Mouse (Mus musculus): ENCODE measurements at regions not wholly inside any gene's neighbourhood (a gene's known extent, or its start where the extent isn't known, plus 50 kb on each side); places are given as distances from the start of the nearest gene placed in this dataset.
A peak's percentile ranks its signal among the peaks of the same experiment; 100 is the strongest.

GRCm38 (mm10) chr12:51190754-51191153 is 157.1 kb upstream of the G2e3 start:
- H3K4me3 ChIP-seq (ENCODE audit: low read depth, low read length): no peak overlapping the region
- H3K9ac ChIP-seq (ENCODE audit: low read depth, low read length): no peak overlapping the region
- no peak overlapping the region for H3K27ac ChIP-seq (ENCODE audit: low read length)
- WGBS: 10% methylated on average over 1 of the region's 1 CpGs
- H3K36me3 ChIP-seq (ENCODE audit: control insufficient read depth, insufficient read depth, low read length): no peaks in the 10 kb centered on the region
- peaks cover 5% of the 10 kb centered on the region; the same call in 1 of the 2 replicates for H3K4me1 ChIP-seq (ENCODE audit: control insufficient read depth, insufficient read depth, low read length)
- H3K9me3 ChIP-seq (replicated peaks; ENCODE audit: control insufficient read depth, low read length, poor library complexity, severe bottlenecking): no peaks in the 10 kb centered on the region
- H3K4me2 ChIP-seq (ENCODE audit: low read length): no peak overlapping the region
- ATAC-seq: no peak
- H3K27me3 ChIP-seq (ENCODE audit: control insufficient read depth, insufficient read depth, low read depth, low read length): no peaks in the 10 kb centered on the region

- H3K4me2 ChIP-seq (ENCODE audit: low read length): no peak overlapping the region
- H3K4me3 ChIP-seq (ENCODE audit: low read depth, low read length): no peak overlapping the region
- ATAC-seq: no peak
- no peak overlapping the region for H3K9ac ChIP-seq (ENCODE audit: low read depth, low read length)
- H3K27me3 ChIP-seq (ENCODE audit: control insufficient read depth, insufficient read depth, low read depth, low read length): no peaks in the 10 kb centered on the region
- H3K27ac ChIP-seq (ENCODE audit: low read length): no peak overlapping the region
- peaks cover 5% of the 10 kb centered on the region; the same call in 1 of the 2 replicates for H3K4me1 ChIP-seq (ENCODE audit: control insufficient read depth, insufficient read depth, low read length)
- 46% methylated on average over 5 of the region's 5 CpGs for WGBS
- H3K36me3 ChIP-seq (ENCODE audit: control insufficient read depth, insufficient read depth, low read length): no peaks in the 10 kb centered on the region
- H3K9me3 ChIP-seq (replicated peaks; ENCODE audit: control insufficient read depth, low read length, poor library complexity, severe bottlenecking): no peaks in the 10 kb centered on the region
These were observed 157.7 kb upstream of the G2e3 start for GRCm38 (mm10) chr12:51190186-51190585.

GRCm38 (mm10) chr12:51188229-51188628 is 159.6 kb upstream of the G2e3 start:
- H3K36me3 ChIP-seq (ENCODE audit: control insufficient read depth, insufficient read depth, low read length): no peaks in the 10 kb centered on the region
- no peak overlapping the region for H3K4me2 ChIP-seq (ENCODE audit: low read length)
- no peaks in the 10 kb centered on the region for H3K27me3 ChIP-seq (ENCODE audit: control insufficient read depth, insufficient read depth, low read depth, low read length)
- H3K9me3 ChIP-seq (replicated peaks; ENCODE audit: control insufficient read depth, low read length, poor library complexity, severe bottlenecking): no peaks in the 10 kb centered on the region
- no peak overlapping the region for H3K9ac ChIP-seq (ENCODE audit: low read depth, low read length)
- H3K4me3 ChIP-seq (ENCODE audit: low read depth, low read length): no peak overlapping the region
- H3K27ac ChIP-seq (ENCODE audit: low read length): no peak overlapping the region
- ATAC-seq: peak; percentile 87; the same call in 1 of the 2 replicates
- peaks cover 5% of the 10 kb centered on the region; the same call in 1 of the 2 replicates for H3K4me1 ChIP-seq (ENCODE audit: control insufficient read depth, insufficient read depth, low read length)

GRCm38 (mm10) chr12:51187726-51188125 is 160.1 kb upstream of the G2e3 start:
- no peak overlapping the region for H3K9ac ChIP-seq (ENCODE audit: low read depth, low read length)
- no peaks in the 10 kb centered on the region for H3K36me3 ChIP-seq (ENCODE audit: control insufficient read depth, insufficient read depth, low read length)
- WGBS: 65% methylated on average over 6 of the region's 6 CpGs
- H3K4me1 ChIP-seq (ENCODE audit: control insufficient read depth, insufficient read depth, low read length): peaks cover 5% of the 10 kb centered on the region; the same call in 1 of the 2 replicates
- H3K4me2 ChIP-seq (ENCODE audit: low read length): no peak overlapping the region
- no peak overlapping the region for H3K27ac ChIP-seq (ENCODE audit: low read length)
- no peaks in the 10 kb centered on the region for H3K27me3 ChIP-seq (ENCODE audit: control insufficient read depth, insufficient read depth, low read depth, low read length)
- no peak overlapping the region for H3K4me3 ChIP-seq (ENCODE audit: low read depth, low read length)
- H3K9me3 ChIP-seq (replicated peaks; ENCODE audit: control insufficient read depth, low read length, poor library complexity, severe bottlenecking): no peaks in the 10 kb centered on the region
- no peak for ATAC-seq

GRCm38 (mm10) chr12:51185751-51186150 is 162.1 kb upstream of the G2e3 start:
- Histone ChIP-seq H3K27ac (ENCODE audit: low read length) (no peak overlapping the region), H3K36me3 (ENCODE audit: control insufficient read depth, insufficient read depth, low read length) (no peaks in the 10 kb centered on the region), H3K27me3 (ENCODE audit: control insufficient read depth, insufficient read depth, low read depth, low read length) (no peaks in the 10 kb centered on the region), H3K4me1 (ENCODE audit: control insufficient read depth, insufficient read depth, low read length) (peaks cover 4% of the 10 kb centered on the region; the same call in 1 of the 2 replicates), H3K4me2 (ENCODE audit: low read length) (no peak overlapping the region), H3K4me3 (ENCODE audit: low read depth, low read length) (no peak overlapping the region), H3K9me3 (replicated peaks; ENCODE audit: control insufficient read depth, low read length, poor library complexity, severe bottlenecking) (no peaks in the 10 kb centered on the region), H3K9ac (ENCODE audit: low read depth, low read length) (no peak overlapping the region)
- no peak for ATAC-seq
- 83% methylated on average over 8 of the region's 8 CpGs for WGBS

GRCm38 (mm10) chr12:51174906-51175756 is 172.7 kb upstream of the G2e3 start:
- Histone ChIP-seq H3K4me1 (ENCODE audit: control insufficient read depth, insufficient read depth, low read length) (peaks cover 3% of the 10 kb centered on the region; the same call in 1 of the 2 replicates), H3K27me3 (ENCODE audit: control insufficient read depth, insufficient read depth, low read depth, low read length) (peaks cover 2% of the 10 kb centered on the region; the same call in 1 of the 2 replicates), H3K36me3 (ENCODE audit: control insufficient read depth, insufficient read depth, low read length) (no peaks in the 10 kb centered on the region), H3K9ac (ENCODE audit: low read depth, low read length) (no peak overlapping the region; the same call in 1 of the 2 replicates), H3K4me2 (ENCODE audit: low read length) (peak overlapping the region; percentile 26; the same call in 1 of the 2 replicates), H3K9me3 (replicated peaks; ENCODE audit: control insufficient read depth, low read length, poor library complexity, severe bottlenecking) (no peaks in the 10 kb centered on the region), H3K27ac (ENCODE audit: low read length) (no peak overlapping the region), H3K4me3 (ENCODE audit: low read depth, low read length) (no peak overlapping the region)
- ATAC-seq: 0 out of 2 replicates have a peak, but pooled peaks have one; percentile 45
- 16% methylated on average over 16 of the region's 16 CpGs for WGBS

GRCm38 (mm10) chr12:51165186-51165585 is 182.7 kb upstream of the G2e3 start:
- Histone ChIP-seq H3K4me3 (ENCODE audit: low read depth, low read length) (no peak overlapping the region), H3K9me3 (replicated peaks; ENCODE audit: control insufficient read depth, low read length, poor library complexity, severe bottlenecking) (0 out of 2 replicates have a peak, but pooled peaks cover 4% of the 10 kb centered on the region), H3K4me1 (ENCODE audit: control insufficient read depth, insufficient read depth, low read length) (no peaks in the 10 kb centered on the region), H3K27me3 (ENCODE audit: control insufficient read depth, insufficient read depth, low read depth, low read length) (no peaks in the 10 kb centered on the region), H3K4me2 (ENCODE audit: low read length) (no peak overlapping the region), H3K27ac (ENCODE audit: low read length) (no peak overlapping the region), H3K36me3 (ENCODE audit: control insufficient read depth, insufficient read depth, low read length) (no peaks in the 10 kb centered on the region), H3K9ac (ENCODE audit: low read depth, low read length) (no peak overlapping the region)
- 95% methylated on average over 7 of the region's 7 CpGs for WGBS
- no peak for ATAC-seq

GRCm38 (mm10) chr12:51160995-51161394 is 186.9 kb upstream of the G2e3 start:
- Histone ChIP-seq H3K4me3 (ENCODE audit: low read depth, low read length) (no peak overlapping the region), H3K4me1 (ENCODE audit: control insufficient read depth, insufficient read depth, low read length) (no peaks in the 10 kb centered on the region), H3K27me3 (ENCODE audit: control insufficient read depth, insufficient read depth, low read depth, low read length) (no peaks in the 10 kb centered on the region), H3K36me3 (ENCODE audit: control insufficient read depth, insufficient read depth, low read length) (no peaks in the 10 kb centered on the region), H3K4me2 (ENCODE audit: low read length) (no peak overlapping the region), H3K27ac (ENCODE audit: low read length) (no peak overlapping the region), H3K9ac (ENCODE audit: low read depth, low read length) (no peak overlapping the region), H3K9me3 (replicated peaks; ENCODE audit: control insufficient read depth, low read length, poor library complexity, severe bottlenecking) (0 out of 2 replicates have a peak, but pooled peaks cover 4% of the 10 kb centered on the region)
- ATAC-seq: no peak
- 100% methylated on average over 1 of the region's 1 CpGs for WGBS

GRCm38 (mm10) chr12:51160122-51160521 is 187.7 kb upstream of the G2e3 start:
- H3K27ac ChIP-seq (ENCODE audit: low read length): no peak overlapping the region
- no peak overlapping the region for H3K4me2 ChIP-seq (ENCODE audit: low read length)
- ATAC-seq: peak; percentile 73; the same call in 1 of the 2 replicates
- H3K36me3 ChIP-seq (ENCODE audit: control insufficient read depth, insufficient read depth, low read length): no peaks in the 10 kb centered on the region
- H3K4me1 ChIP-seq (ENCODE audit: control insufficient read depth, insufficient read depth, low read length): no peaks in the 10 kb centered on the region
- H3K27me3 ChIP-seq (ENCODE audit: control insufficient read depth, insufficient read depth, low read depth, low read length): no peaks in the 10 kb centered on the region
- H3K9ac ChIP-seq (ENCODE audit: low read depth, low read length): no peak overlapping the region
- no peak overlapping the region for H3K4me3 ChIP-seq (ENCODE audit: low read depth, low read length)
- H3K9me3 ChIP-seq (replicated peaks; ENCODE audit: control insufficient read depth, low read length, poor library complexity, severe bottlenecking): 0 out of 2 replicates have a peak, but pooled peaks cover 4% of the 10 kb centered on the region
- WGBS: 46% methylated on average over 1 of the region's 1 CpGs
